ENCODE assay signal across 1 mouse cellular context in the genomic region with DNA sequence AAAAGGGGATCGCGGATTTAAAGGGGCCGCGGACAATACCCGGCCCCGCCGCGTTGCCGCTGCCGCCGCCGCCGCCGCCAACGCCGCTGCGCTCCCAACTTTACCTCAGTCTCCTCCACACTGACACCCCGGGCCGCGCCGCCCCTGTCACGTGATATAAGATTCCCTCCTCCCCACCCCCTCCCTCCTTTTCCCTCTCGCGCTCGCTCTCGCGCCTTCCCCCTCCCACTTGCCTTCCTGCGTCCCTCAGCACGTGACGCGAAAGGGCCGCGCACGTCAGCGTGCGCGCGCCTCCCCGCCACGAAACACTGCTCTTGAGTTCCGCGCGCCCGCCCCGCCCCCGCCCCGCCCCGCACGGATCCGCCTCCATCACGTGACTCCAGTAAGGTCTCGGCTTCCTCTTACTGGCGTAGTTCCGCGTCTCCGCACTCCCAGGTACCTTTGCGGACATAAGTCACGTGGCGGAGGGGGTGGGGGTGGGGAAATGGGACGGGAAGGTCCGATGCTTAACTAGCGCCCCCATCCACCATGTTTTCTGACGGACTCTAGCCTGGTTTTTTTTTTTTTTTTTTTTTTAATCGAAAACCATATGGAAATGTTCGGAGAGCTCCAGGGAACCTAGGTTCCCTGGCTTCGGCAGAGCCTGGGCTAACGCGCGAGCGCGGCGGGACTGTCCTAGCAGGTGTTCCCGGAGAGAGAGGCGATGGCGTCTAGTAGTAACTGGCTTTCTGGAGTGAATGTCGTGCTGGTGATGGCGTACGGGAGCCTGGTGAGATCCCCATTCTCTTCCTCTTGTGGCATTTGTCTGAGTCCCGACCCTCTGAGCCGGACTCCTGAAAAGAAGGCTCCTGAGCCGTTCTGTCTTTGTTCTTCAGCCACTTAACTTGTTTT.
TF ChIP-seq lines count a peak whose summit lies in the region.

A gene (minus strand): TSS at position 278 of the 891 bp plus-strand sequence.

TF ChIP-seq in MEL, 35 proteins besides CTCF, POLR2A, EP300 and RAD21 (continued from another document):
- no peak for TF ChIP-seq MYB (IDR thresholded peaks at IDR 0.05; ENCODE audit: low read depth, low read length)
- peak; percentile 79 for TF ChIP-seq CHD2 (IDR thresholded peaks at IDR 0.05; ENCODE audit: low read length)
- peak; percentile 93 for TF ChIP-seq HCFC1 (IDR thresholded peaks at IDR 0.05; ENCODE audit: low read depth, low read length)
- peak; percentile 96 for TF ChIP-seq SIN3A (IDR thresholded peaks at IDR 0.05; ENCODE audit: low read length)
- no peak for TF ChIP-seq E2F4 (IDR thresholded peaks at IDR 0.05; ENCODE audit: borderline replicate concordance, low read depth, low read length)
- TF ChIP-seq JUND (IDR thresholded peaks at IDR 0.05; ENCODE audit: low read depth, low read length): no peak
- peak; percentile 50; the same call in 1 of the 2 replicates for TF ChIP-seq MAFK (IDR thresholded peaks at IDR 0.05; ENCODE audit: borderline replicate concordance, low read depth, low read length)
- 0 out of 2 replicates have a peak, but pooled peaks have one; percentile 12 for TF ChIP-seq MEF2A (IDR thresholded peaks at IDR 0.05; ENCODE audit: extremely low read depth, insufficient replicate concordance, low read depth, low read length, poor library complexity, severe bottlenecking)
- peak; percentile 97 for TF ChIP-seq MXI1 (IDR thresholded peaks at IDR 0.05; ENCODE audit: low read depth, low read length)
- peak; percentile 63 for TF ChIP-seq NRF1 (IDR thresholded peaks at IDR 0.05; ENCODE audit: insufficient read depth, low read depth, low read length, poor library complexity, severe bottlenecking)
- peak; percentile 96 for TF ChIP-seq ZNF384 (IDR thresholded peaks at IDR 0.05; ENCODE audit: low read depth, low read length)
- TF ChIP-seq MYC (IDR thresholded peaks at IDR 0.05; ENCODE audit: low read depth, low read length): peak; percentile 97
- no peak; the same call in none of the 2 replicates for TF ChIP-seq TBP (IDR thresholded peaks at IDR 0.05; ENCODE audit: low read depth, low read length)
- TF ChIP-seq ZKSCAN1 (IDR thresholded peaks at IDR 0.05; ENCODE audit: low read depth, low read length): no peak
- TF ChIP-seq CHD1 (IDR thresholded peaks at IDR 0.05; ENCODE audit: low read depth, low read length): no peak; the same call in 1 of the 2 replicates
